Mouse (Mus musculus): ENCODE data around the gene Htr2a. TPM values are rescaled to one million over a fixed set of nuclear protein-coding genes. Genes with fewer than 3 reads are reported as not detected.

Htr2a gene
- total RNA-seq, 2 experiments from 2014 or later: 24.5 to 29.3 TPM

DNA sequence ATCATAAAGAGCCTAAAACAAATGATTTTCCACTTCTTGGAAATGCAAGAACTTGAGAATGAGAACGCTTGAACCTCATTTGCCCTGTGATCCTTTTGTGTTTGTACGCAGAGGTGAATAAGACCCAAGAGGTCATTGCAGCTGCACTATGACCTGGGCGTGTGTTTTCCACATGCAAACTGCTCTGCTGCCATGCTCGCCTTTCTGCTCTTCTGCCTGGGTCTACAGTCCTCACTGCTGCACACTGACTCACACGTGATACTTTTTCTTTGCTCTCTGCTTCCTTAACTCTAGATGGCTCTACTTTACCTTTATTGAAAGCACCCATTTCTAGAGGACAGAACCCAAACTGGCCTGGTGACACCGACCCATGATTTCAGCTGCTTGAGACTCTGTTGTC lies 9.4 kb downstream of the Htr2a start:
- no peak overlapping the region for H3K4me3 ChIP-seq
- no peak for DNase-seq (ENCODE audit: extremely low spot score in 1 of 2, low spot score in 2 of 2)
- TF ChIP-seq CTCF (IDR thresholded peaks at IDR 0.05): no peak
- intact Hi-C loops (cut with DNase I): no loop called here
- no peak overlapping the region for H3K27ac ChIP-seq

DNA sequence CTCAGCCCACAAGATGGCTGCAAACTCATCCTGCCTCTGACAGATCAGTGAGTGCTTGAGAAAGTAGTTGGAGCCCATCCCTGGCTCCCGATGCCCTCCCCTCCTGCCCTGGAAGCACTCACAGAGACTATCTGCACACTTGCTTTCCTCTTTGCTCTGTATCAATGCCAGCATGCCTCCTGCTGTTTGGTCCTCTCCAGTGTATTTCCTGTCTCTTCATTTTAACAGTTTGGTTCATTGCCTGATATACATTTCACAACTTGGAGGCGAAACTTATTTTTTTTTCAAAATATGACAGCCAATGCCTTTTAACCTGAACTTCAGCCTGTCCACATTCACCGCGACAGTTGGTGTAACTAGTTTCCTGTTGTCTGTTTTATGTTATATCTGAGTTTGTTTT lies 11.0 kb downstream of the Htr2a start:
- intact Hi-C loops (cut with DNase I): no loop called here
- no peak overlapping the region for H3K27ac ChIP-seq
- no peak for TF ChIP-seq CTCF (IDR thresholded peaks at IDR 0.05)
- DNase-seq (ENCODE audit: extremely low spot score in 1 of 2, low spot score in 2 of 2): no peak
- no peak overlapping the region for H3K4me3 ChIP-seq

DNA sequence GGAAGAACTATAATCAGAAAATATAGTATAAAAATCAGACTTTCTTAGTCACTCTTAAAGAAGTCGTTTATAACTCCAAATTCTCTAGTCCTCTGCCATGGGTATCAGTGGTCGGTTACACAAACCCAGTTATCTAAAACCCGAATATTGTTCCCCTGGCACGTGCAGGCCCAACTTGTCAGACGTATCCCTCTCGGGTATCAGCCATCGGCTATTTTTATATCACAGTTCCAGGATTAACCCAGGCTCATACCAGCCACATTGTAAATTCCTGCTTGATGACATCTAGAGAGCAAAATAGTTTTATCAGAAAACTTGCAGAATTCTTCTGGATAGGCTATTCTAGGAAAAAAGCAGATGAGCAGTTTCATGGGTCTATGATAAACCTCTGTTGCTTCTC lies 16.6 kb downstream of the Htr2a start:
- Histone ChIP-seq H3K4me3 (no peak overlapping the region), H3K27ac (no peak overlapping the region)
- no peak for DNase-seq (ENCODE audit: extremely low spot score in 1 of 2, low spot score in 2 of 2)
- intact Hi-C loops (cut with DNase I): no loop called here
- TF ChIP-seq CTCF (IDR thresholded peaks at IDR 0.05): no peak

DNA sequence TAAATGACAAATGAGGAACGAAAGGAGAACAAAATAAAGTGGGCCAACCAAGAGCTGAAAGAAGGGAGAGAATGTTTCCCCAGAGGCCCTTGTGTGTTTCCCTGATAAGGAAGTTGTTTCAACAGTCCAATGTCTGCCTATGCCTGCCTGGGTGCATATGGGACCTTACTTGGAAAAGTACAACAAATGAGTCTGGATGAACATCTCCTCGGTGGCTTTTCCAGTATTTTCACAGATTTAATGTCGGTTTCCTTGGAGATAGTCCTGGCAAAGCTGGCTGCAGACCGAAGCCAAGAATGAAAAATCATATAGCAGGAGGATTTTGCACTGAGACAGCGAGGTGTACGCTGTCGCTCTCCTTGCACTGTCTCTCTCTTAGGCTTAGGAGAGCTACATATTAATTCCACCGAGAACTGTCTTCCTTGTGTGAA lies 18.8 kb downstream of the Htr2a start:
- intact Hi-C loops (cut with DNase I): no loop called here
- no peak for TF ChIP-seq CTCF (IDR thresholded peaks at IDR 0.05)
- Histone ChIP-seq H3K4me3 (no peak overlapping the region), H3K27ac (peak overlapping the region; percentile 64)
- peak in 1 of 2 experiments; percentile 20 for DNase-seq (ENCODE audit: extremely low spot score in 1 of 2, low spot score in 2 of 2)

DNA sequence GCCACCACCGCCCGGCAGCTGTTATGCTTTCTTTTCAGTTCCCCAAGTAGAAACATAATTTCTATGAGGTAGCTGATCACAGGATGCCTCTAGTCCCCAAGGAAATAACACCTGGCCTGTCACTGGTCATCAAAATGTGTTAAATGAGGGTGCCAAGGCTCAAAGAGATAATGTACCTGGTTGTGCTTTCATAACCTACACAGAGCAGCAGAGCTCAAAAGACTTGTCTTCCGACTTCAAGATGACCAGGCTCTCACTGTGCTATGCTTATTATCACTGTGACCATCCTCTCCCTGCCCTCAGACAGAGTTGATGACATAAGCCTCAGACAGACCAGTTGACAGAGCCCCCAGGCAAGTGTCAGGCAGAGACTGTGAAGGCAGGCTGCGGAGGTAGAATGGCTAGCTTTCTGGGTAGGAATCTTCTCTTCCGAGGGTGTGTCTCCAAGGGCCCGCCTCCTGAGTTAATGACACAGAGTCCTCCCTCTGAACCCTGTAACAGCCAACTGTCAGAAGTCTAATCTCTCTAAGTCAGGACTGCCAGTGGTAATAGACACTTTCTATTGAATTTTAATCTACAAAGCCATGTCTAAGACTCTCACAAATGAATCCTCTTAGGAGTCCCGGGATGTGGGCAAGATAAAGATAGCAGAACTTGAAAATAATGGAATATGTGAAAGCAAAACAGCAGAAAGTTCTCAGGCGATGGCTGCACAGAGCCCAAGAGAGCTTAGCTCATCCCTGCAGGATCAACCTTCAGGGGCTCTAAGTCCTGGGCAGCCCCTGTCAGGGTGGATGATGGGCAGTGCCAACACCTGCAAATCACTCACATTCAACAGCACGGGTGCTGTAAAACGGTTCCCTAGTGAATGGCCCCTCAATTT lies 31.7 kb downstream of the Htr2a start:
- Histone ChIP-seq H3K4me3 (no peak overlapping the region), H3K27ac (no peak overlapping the region)
- no peak for DNase-seq (ENCODE audit: extremely low spot score in 1 of 2, low spot score in 2 of 2)
- intact Hi-C loops (cut with DNase I): no loop called here
- no peak for TF ChIP-seq CTCF (IDR thresholded peaks at IDR 0.05)

DNA sequence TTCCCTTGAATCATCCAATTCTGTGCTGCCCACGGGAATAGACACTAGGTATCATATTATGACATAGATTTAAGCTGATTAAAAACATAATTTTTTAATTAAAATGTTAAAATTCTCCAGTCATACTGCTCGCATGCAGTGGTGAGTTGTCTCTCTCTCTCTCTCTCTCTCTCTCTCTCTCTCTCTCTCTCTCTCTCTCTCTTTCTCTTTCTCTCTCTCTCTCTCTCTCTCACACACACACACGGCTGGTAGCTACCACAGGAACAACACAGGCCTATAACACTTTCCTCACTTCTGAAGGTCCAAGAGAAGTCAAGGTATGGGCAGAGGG lies 32.3 kb downstream of the Htr2a start:
- no peak overlapping the region for H3K4me3 ChIP-seq
- no peak overlapping the region for H3K27ac ChIP-seq
- intact Hi-C loops (cut with DNase I): no loop called here
- DNase-seq (ENCODE audit: extremely low spot score in 1 of 2, low spot score in 2 of 2): no peak
- TF ChIP-seq CTCF (IDR thresholded peaks at IDR 0.05): no peak

DNA sequence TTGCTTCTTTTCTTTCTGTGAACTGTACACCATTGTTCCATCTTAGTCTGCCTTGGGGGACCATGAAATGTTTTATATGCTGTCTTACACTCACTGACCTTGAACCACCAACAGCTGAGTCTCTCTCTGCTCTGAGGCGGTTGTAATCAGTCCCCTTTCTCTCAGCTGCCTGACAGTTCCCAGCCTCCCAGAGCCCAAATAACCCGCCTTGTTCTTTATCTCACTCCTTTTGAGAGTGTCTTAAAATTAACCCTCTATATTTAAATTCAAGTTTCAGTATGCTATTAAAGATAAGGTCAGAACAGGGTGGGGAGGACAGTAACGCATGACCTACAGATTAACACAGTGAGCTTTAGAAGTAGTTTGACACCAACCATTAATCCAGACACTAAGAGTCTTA lies 32.9 kb downstream of the Htr2a start:
- DNase-seq (ENCODE audit: extremely low spot score in 1 of 2, low spot score in 2 of 2): no peak
- Histone ChIP-seq H3K4me3 (no peak overlapping the region), H3K27ac (no peak overlapping the region)
- intact Hi-C loops (cut with DNase I): no loop called here
- TF ChIP-seq CTCF (IDR thresholded peaks at IDR 0.05): no peak

DNA sequence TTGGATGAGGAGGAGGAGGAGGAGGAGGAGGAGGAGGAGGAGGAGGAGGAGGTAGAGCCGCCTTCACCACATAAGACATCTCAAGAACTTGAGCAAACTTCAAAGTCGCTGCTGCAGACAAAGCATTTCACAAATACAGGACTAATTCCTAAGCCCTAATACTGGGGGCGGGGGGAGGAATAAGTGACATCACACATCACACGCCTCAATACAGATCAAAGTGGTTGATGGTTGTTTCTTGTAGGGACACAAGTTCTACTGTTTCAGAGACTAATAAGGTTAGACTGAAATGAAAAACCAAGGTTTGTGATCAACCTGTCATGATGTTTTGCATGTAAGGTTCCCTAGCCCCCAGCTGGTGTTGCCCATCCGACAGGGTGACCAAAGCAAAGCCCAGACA lies 39.2 kb downstream of the Htr2a start:
- Histone ChIP-seq H3K27ac (no peak overlapping the region), H3K4me3 (no peak overlapping the region)
- DNase-seq (ENCODE audit: extremely low spot score in 1 of 2, low spot score in 2 of 2): no peak
- TF ChIP-seq CTCF (IDR thresholded peaks at IDR 0.05): no peak
- intact Hi-C loops (cut with DNase I): no loop called here

DNA sequence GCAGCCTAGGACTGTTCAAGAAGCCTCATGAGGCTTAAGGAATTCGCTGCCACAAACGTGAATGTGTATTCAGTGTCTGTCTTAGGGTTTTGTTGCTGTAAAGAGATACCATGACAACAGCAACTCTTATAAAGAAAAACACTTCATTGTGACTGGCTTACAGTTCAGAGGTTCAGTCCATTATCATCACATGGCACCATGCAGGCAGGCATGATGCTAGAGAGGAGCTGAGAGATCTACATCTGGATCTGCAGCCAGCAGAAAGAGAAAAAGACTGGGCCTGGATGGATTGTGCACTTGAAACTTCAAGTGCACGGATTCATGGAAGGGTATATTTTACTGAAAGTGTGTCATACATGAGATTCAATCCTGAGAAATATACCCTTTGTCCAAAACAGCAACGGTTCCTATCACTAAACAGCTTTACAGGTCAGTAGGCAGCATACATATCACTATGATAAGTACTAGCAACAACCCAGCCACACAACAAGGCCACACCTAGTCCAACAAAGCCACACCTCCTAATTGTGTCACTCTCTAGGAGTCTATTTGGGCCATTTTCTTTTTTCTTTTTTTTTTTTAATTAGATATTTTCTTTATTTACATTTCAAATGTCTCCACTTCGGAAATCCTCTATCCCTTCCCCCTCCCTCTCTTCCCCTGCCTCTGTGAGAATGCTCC lies 43.8 kb downstream of the Htr2a start:
- no peak for TF ChIP-seq CTCF (IDR thresholded peaks at IDR 0.05)
- intact Hi-C loops (cut with DNase I): no loop called here
- Histone ChIP-seq H3K27ac (no peak overlapping the region), H3K4me3 (no peak overlapping the region)
- DNase-seq (ENCODE audit: extremely low spot score in 1 of 2, low spot score in 2 of 2): no peak

DNA sequence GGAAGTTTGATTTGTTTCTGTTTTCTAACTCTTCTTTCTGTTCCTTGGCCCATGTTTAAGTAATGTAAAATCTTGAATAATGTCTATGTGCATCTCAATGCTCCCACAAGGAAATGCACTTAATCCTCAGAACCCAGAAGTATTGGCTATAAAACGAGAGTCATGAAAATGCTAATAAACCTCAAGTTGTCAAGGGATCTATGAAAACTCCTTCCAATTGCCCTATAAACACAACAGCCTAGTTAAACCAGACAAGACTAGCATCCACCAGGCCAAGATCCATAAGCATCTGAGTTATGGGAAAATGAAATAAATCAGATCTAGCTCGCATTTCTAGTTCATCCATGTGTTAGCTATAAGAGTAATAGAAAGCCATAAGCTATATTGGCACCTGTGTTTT lies 51.3 kb downstream of the Htr2a start:
- intact Hi-C loops (cut with DNase I): no loop called here
- no peak for TF ChIP-seq CTCF (IDR thresholded peaks at IDR 0.05)
- no peak overlapping the region for H3K4me3 ChIP-seq
- no peak for DNase-seq (ENCODE audit: extremely low spot score in 1 of 2, low spot score in 2 of 2)
- H3K27ac ChIP-seq: no peak overlapping the region

DNA sequence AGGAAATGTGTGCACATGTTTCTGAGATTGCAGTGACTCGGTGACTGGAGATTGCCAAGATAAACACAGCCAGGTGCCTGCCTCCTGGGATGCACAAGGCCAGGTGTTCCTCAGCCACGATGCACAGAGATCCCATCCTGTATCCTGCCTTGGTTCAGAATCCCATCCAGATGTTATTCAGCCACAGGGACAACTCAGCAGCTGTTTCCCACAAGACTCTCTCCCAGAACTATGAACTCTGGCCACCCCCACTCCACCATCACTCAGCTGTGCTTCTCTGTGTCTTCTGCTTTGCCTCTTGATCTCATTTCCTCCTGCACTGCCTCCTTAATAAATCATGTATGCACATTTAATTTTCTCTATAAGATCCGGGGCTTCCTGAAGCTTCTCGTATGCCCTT lies 56.1 kb downstream of the Htr2a start:
- intact Hi-C loops (cut with DNase I): no loop called here
- no peak overlapping the region for H3K4me3 ChIP-seq
- no peak for DNase-seq (ENCODE audit: extremely low spot score in 1 of 2, low spot score in 2 of 2)
- no peak overlapping the region for H3K27ac ChIP-seq
- no peak for TF ChIP-seq CTCF (IDR thresholded peaks at IDR 0.05)

DNA sequence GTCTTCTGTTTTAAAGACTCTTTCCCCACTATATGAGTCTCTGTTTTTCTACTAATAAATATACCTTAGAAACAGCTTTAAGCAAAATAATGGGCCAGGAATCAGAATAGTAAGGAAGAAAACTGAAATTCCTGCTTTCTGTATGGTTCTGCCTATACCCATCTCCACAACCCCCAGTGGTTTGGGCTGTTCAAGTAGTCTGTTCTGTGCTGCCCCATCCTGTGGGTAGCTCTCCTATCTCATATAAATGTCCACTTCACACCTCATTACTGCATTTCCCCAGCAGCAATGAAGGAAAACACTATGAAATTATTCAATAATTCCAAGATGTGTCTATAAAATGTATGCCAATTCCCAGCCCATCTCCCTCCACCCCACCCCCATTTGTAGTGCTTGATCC lies 56.8 kb downstream of the Htr2a start:
- intact Hi-C loops (cut with DNase I): no loop called here
- Histone ChIP-seq H3K27ac (no peak overlapping the region), H3K4me3 (no peak overlapping the region)
- no peak for TF ChIP-seq CTCF (IDR thresholded peaks at IDR 0.05)
- no peak for DNase-seq (ENCODE audit: extremely low spot score in 1 of 2, low spot score in 2 of 2)

DNA sequence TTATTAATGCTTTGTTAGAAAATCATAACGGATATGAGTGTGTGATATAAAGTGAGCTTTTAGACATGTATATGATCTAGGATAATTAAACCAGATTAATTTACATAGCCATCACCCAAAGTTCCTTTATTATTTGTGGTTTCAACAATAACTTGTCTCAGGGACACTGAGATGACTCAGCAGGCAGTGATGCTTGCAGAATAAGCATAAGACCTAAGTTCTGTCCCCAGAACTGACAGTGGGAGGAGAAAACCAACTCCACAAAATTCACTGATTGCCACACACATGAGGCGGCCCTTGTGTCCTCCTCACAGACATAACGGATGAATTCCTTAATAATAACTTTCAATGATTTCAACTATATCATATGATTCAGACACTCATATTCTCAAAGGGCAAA lies 58.6 kb downstream of the Htr2a start:
- DNase-seq (ENCODE audit: extremely low spot score in 1 of 2, low spot score in 2 of 2): no peak
- Histone ChIP-seq H3K4me3 (no peak overlapping the region), H3K27ac (no peak overlapping the region)
- TF ChIP-seq CTCF (IDR thresholded peaks at IDR 0.05): no peak
- intact Hi-C loops (cut with DNase I): no loop called here

Measured in left cerebral cortex, adult 2 months (tissue).